Mouse (Mus musculus) spleen, adult 2 months (tissue): ENCODE results near the gene D230025D16Rik.

Experiments
- CTCF ChIP-seq: fragments of 200-500 bp; IDR thresholded peaks from 2 replicates; pipeline ENCODE4 v1.5.1; 2011; ENCODE audit warnings: mild to moderate bottlenecking, inconsistent platforms; ENCODE audit not compliant: insufficient read depth, insufficient read length, insufficient replicate concordance; ENCODE audit errors: extremely low read depth
- POLR2A ChIP-seq: fragments of 200-500 bp; IDR thresholded peaks from 2 replicates; pipeline ENCODE4 v1.6.1; 2011; ENCODE audit warnings: low read depth, low read length, inconsistent platforms

DNA sequence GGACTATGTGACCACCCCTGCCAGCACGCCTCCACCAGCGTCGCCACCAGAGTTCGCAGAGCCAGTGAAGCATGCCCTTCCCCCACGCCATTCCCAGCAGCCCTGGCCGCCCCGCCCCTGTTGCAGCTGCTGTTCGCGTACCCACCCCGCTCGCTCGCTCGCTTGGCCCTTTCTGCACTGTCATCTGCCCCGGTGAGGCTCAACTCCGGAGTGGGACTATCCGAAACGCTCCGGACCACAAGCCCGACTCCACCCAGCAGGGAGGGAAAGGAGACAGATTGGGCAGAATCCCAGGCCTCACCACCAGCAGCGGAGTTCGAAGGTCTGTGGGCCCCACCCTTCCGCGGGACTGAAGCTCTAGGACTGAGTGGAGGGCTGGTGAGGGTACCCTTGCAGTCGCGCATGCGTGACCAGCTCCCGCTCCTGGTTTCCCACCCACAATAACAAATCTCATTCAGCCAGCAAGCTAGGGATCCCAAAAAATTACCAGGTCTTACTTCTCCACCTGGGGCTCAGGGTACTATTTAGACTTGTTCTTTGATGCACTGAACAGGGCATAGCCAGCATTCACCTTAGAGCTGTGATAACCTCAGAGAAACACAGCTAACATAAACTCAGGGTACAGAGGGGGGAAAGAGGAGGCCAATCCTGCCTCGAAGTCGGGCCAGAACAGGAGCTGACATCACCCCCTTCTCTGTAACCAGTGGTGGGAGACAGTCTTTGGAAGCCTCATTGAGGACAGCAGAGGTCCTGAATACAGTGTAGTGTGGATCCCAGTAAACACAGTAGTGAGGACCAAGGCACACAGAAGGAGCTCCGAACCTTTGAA, 51.6 kb downstream of the D230025D16Rik start:
- TF ChIP-seq POLR2A (no peak), CTCF (no peak)
